Mouse (Mus musculus) granulocyte monocyte progenitor cell, adult 5-6 weeks (primary cell): Measurements from ENCODE around the gene Slc7a11. TPM values are rescaled to one million over a fixed set of nuclear protein-coding genes. Genes with fewer than 3 reads are reported as not detected.
A peak's percentile ranks its signal among the peaks of the same experiment; 100 is the strongest.

Experiments used
- ATAC-seq: replicated peaks from 2 replicates; pipeline ENCODE4 v1.8.0; 2016; ENCODE audit warnings: mild to moderate bottlenecking, moderate TSS enrichment, inconsistent platforms; ENCODE audit not compliant: poor library complexity, severe bottlenecking
- total RNA-seq, 2 experiments: library from RNA; stranded (forward) in 1 of 2; stranded (reverse) in 1 of 2; fragments of 200-712, 200-1000 nt in 1 of 2; fragments of >200 nt in 1 of 2; fragmentation: Nextera tagmentation in 1 of 2; gene quantifications; 2 replicates each; pipeline ENCODE4 v1.2.3; 2014 to 2017

The Slc7a11 gene
- total RNA-seq, 2 experiments from 2014 or later: 1.5 TPM; not detected in 1

DNA sequence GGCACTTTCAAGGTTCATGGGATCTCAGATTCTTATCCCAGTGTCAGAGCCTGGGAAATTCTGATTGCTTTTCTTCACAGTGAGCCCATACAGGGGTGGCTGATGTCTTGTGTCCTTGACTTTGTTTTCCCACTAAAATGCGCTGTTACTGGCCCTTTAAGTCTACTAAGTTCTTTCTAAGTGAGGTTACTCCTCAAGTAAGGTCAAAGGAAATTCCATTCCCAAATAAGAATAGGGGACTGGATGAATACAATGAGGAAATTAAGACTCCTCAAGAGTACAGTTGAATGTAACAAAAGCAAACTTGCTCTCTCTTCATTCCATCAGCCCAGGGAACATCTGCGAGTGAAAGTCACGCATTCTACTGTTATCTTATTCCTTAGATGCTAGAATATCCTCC is 24.3 kb downstream of the Slc7a11 start:
- ATAC-seq: no peak

DNA sequence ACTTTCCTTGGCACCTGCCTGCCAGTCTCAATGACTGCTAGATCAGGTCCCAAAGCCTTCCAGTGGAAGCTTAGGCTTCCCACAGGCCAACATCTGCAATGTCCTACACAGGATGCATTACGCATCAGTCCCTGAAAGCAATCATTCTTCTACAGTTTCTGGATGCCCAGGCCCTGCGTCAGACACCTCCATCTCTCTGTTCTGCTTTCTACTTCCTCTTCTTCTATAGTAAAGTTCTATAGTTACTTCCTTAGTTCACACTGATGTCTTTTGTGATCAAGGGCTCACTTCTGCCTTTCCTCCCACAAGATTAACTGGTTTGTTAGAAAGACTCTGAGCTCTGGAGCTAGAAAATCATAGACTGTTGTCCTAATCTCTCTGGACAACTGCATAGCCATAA is 36.6 kb downstream of the Slc7a11 start:
- ATAC-seq: peak; percentile 96

DNA sequence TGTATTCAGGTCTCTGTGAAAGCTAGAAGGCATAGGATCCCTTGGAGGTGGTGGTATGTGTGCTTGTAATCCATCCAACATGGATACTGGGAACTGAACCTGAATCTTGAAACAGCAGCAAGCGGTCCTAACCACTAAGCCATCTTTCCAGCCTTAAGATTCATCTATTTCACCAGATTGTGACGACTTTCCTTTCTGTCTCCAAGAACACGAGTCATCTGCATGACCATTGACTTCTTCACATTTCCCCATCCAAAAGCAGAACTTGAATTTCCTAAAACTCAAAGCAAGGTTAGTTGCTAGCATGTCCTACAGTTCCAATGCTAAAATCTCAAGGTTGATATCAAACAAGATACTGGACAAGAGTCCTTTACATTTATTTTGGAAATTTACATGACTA is 37.5 kb downstream of the Slc7a11 start:
- peak; percentile 80 for ATAC-seq

DNA sequence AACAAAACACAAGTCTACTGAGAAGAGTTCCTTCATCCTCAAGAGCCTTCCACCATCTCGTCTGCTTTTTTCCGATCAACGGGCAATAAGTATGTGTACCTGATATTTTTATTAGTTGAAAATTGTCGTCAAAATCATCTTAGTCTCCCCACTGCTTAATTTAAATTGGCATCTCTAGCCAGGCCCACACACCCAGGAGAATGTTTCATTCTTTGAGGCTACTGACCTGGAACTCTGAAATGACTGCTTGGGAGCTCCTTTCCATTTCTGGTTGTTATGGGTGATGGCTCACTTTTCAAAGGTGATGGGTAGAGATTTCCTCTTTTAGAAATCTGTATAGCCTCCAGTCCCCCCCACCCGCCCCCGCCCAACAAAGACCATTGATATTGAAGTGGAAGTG is 54.6 kb downstream of the Slc7a11 start:
- no peak for ATAC-seq

DNA sequence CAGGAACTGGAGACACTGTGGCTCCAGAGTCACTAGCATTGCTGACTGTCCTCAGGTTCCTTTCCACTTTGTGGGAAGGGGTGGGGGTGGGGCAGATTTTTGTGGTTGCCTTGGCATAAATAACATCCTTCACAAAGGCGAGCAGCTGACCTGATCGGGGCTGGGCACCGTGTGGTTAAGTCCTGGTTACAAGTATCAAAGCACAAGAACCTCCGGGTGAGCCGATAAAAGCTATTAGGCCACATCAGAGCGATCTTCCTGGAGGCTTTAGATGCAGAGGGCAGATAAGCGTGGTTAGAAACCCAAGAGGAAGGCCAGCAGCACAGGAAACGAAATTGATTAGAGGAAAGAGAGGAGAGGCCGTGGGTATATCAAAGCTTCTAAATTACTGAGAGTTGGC is 55.1 kb downstream of the Slc7a11 start:
- ATAC-seq: peak; percentile 85

DNA sequence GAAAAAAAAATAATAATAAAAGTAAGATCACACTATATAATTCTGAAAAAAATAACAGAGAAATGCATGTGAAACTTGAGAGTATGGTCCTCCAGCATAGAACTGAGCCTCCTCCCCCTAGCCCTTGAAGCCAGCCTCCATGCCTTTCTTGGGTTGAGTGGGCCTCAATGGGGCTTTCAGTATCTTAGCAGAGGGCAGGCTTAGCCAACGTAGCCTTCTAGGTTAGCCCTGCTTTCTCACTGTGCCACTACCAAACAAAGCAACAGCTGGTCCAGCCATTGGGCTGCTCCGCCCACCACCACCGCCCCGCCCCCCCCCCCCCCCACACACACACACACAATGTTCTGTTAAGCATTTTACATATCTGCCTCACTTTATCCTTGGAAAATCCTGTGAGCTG is 56.1 kb downstream of the Slc7a11 start:
- ATAC-seq: no peak

DNA sequence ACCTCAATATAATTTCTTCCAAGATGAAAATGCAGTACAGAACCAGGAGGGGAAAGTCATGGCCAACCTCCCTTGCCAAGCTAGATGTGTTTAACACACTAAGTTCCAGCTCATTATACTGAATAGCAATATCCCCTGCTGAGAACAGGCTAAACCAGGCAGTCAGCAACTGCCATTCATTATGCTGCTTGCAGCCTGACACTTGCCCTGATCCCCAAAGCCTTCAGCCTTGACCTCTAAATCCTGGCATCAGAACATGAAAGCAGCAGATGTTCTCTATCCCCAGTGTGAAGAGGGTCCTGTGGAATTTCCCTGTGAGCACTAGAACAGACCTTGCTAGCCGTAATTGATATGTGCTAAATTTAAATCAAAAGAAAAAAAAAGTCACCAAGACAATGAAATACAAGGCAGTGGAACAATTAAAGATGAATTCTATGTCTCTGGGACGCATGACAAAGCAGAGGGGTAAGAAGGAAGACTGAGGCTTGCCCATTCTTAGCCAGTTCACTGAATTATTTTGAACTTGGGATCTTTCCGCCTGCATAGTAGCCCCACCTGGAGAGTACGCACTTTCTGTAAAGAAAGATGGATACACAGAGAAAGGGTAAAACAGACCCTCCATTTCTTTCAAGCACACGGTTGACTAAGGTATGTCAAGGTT is 56.7 kb downstream of the Slc7a11 start:
- ATAC-seq: no peak

DNA sequence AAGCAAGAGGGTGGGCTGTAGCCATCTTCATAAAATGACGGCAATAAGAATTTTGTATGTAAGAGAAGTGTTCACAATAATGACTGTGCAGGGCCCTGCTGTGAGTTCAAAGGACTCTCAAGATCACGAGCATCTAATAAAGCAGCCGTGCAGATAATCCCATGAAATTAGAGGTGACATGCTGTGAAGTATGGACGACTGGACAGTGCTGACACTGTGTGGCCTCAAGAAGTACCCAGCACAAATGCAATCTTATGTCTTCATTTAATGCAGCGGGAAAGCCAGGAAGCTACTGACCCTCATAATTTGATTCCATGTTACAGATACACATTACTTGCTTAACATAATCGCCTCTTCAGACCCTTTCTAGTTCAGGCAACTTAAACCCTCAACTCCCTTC is 57.3 kb downstream of the Slc7a11 start:
- no peak for ATAC-seq

DNA sequence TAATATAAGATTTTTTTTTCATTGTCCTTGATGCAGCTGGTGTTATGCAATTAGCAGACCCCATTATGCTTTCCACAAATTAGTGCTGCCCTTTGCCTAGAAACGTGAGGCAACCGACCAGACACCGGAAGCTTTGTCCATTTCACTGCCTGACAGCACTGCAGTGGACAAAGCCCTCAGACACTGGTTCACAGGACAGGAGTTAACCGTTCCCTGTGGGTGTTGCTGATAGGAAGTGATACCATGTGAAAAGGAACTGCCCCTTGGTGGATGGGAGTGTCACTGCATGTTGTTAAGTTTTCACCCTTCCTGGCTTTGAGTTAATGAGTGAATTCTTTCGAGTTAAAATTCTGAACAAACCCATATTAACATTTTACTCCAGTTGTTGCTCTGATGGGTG is 60.7 kb downstream of the Slc7a11 start:
- ATAC-seq: peak; percentile 98

DNA sequence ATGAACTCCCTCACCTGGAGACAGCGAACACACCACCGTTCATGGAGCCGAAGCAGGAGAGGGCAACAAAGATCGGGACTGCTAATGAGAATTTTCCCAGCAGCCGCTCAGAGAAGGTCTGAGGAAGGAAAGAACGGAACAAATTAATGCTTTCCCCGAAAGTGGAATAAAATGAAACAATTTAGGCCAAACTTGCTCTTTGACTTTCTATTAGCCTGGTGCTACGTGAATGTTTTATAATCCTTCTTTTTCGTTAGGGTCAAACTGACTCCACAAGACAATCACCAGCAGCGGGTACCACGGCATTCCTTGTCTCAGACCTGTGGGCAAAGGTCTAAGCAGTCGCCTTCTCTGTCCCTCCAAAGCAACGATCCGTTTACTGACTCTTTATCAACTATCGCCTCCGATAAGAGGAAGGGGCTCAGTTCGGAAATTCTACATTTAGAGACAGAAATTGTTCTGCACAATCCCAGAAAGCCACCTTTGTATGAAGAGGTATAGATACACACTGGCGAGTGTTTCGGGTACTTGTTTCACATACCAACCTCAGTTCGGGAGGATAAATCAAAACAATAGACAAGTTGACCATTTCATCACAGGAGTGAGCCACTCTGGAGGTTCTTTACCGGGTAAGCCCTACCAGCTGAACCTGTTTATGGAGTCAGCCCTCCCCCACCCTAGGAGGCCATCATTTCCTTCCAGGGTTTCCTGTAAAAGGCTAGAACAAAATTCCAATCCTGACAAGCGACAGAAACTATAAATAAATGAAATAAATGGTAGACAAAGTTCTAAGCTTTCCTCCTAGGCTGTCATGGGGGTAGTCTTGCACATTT is 61.3 kb downstream of the Slc7a11 start:
- peak; percentile 43; the same call in 1 of the 2 replicates for ATAC-seq

DNA sequence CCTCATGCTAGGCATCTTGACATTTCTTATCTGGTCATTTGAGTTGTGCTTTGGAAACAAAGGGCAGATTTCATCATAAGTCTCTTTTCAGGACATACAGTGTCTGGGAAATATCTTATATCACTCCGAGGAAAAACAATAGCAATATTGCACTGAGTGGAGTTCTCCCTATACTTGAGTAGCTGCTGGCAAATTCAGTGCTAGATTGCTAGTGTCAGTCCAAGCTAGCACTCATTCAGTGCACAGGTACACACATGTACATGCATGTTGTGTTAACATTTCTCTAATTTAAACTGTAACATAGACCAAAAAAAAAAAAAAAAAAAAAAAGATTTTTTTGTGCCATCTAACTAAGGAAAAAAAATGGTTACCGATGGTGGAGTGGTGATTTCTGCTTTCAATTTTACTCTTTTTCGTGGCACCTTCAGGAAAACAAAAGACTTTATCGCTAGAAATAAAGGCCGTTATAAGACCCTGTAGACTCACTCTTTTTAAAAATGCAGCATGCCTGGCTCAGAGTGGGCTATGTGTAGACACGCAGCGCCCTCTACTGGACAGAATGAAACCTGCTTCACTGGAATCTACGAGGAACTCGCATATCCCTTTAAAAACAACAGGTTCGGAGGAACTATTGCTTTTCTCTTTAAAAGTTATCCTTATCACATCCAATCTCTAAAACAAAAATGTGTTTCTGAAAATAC is 62.1 kb downstream of the Slc7a11 start:
- peak; percentile 79 for ATAC-seq

DNA sequence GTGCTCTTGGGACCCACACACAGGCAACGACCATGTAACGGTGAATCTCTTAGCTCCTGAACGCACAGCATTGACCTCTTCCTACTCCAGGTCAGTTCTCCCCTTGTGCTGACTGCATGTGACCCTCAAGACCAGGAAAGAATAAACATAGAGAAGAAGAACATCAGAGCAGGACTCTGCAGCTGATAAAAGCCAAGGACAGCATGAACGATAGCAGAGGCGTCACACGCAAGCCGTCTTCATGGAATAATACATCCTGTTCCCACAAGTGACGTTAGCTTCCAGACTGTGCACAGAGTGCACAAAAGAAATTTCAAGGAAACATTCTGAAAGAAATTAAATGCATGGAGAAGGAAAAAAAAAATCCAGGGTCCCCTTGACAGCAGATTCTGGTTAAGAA is 63.5 kb downstream of the Slc7a11 start:
- no peak for ATAC-seq

DNA sequence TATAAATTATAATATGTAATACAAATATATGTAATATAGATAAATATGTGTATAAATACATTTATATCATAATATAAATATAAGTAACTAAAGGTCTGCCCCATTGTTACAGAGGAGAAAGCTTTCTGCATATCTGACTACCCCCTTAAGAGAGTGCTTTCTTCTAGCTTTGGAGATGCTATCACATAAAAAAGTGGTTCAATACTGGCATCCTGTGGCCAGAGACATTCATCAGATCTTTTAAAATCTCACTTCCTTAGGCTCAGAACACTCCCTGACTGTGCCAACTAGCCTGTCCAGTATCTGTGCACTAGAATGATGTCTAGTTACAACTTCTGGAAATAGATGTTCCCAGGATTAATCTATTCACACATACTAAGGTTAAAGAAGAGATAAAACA is 67.9 kb downstream of the Slc7a11 start:
- ATAC-seq: no peak

DNA sequence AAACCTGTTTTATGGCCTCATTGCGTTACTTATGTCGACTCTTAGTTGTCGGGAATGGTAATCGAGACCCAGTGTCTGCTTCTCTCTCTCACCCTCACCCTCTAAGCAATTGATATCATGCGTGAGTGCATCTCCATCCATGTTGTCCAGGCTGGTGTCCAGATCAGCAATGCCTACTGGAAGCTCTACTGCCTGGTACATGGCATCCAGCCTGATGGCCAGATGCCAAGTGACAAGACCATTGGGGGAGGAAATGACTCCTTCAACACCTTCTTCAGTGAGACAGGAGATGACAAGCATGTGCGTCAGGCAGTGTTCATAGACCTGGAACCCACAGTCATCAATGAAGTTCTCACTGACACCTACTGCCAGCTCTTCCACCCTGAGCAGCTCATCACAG is 73.6 kb downstream of the Slc7a11 start:
- no peak for ATAC-seq

DNA sequence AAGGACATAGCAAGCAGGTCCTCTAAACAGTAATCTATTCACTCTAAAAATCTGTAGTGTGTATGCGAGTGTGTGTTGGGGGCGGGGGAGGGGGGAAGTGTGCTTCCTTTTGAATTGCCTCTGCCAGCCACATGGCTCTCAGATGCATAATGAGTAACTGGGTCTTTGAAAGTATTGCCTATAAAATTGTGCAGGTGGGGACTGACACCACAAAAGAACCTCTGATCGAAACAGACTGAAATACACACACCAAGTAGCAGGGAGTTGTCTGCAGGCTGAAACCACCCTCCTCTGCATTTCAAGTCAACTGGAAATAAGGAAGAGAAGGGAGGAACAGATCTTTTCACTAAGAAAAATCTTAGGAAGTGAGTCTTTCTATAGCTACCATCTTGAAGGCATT is 76.2 kb downstream of the Slc7a11 start:
- no peak for ATAC-seq

DNA sequence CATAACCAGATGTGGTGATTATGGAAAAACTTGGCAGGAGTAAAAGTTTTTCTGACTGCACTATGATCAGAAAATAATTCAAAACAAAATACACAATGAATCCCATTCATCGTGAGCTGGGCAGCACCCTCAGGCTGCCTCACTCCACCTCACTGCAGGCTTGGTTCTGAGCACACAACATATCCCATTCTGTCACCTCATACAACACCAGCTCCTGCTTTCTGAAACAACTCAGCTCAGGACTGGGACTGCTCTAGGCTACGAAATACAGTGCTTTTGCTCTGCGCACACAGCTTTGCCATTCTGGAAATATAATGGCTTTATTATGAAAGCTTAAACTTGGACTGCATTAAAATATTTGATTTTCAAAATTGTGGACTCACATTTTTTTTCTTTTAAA is 79.8 kb downstream of the Slc7a11 start:
- ATAC-seq: no peak

DNA sequence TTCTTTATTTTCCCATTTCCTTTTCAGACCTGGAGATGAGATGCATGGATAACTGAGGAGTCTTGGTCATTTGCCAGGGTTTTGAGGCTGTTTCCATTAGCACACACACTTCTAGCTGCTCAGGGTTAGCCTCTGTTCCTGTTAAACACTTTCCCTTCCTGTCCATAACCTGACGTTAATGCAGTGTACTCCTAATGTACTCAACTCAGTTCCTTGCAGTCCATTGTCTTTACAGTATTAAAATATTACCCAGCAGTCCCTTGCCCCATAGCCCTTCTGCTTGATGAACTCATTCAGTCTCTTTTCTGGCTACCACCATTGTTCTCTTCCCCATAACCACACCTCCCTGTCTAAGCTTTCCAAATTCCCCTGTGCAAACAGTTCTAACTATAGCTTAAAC is 96.3 kb downstream of the Slc7a11 start:
- ATAC-seq: no peak

DNA sequence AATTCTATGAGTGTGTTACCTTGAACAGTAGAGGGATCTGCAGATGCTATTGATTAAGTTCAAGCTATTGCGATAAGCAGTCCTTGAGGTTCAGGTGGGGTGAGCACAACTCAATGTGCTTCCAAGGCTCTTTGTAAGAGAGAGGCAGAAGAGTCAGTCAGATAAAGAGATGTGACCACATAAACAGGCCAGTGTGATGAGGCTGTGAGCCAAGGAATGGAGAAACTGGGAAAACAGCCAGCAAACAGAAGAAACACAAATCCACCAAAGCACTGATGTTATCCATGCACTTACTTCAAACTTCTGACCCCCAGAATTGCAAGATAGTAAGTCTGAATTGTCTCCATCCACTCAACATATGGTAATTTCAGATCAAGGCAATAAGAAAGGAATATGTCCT is 99.0 kb downstream of the Slc7a11 start:
- no peak for ATAC-seq

DNA sequence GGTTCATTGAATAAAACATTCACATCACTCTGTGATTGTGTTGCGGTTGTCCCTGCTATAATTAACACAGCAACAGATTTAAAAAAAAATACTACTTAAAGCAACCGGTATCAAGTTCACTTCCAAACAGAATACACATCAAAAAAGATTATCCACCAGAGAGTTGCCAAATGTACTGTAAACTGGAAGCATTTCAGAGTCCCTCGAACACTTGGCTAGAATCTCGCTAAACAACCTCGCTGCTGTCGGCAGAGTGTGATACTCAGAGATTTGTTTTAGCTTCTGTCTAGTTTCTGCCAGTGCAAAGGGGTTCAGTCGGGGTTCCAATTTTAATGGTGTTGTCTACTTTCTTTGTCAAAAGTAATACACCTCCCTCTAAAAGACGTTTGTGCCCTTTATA is 118.9 kb downstream of the Slc7a11 start:
- no peak for ATAC-seq

DNA sequence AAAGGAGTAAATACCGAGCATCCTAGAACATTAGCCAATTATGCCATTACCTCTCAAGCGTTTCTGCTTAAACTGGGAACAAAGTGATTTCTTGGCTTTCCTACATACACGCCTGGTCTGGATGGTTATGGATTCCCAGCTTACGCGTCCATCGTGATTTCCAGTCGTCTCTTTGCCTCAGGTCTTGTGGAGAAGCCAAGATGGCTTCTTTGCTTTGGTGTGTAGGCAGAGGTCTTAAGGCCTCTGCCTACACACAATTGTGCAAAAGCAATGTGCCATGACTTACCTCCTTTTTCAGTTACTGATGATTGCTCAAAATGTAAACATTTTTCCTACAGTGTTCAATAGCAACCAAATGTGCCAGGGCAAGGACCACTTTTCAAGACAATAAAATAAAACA is 119.5 kb downstream of the Slc7a11 start:
- ATAC-seq: no peak

DNA sequence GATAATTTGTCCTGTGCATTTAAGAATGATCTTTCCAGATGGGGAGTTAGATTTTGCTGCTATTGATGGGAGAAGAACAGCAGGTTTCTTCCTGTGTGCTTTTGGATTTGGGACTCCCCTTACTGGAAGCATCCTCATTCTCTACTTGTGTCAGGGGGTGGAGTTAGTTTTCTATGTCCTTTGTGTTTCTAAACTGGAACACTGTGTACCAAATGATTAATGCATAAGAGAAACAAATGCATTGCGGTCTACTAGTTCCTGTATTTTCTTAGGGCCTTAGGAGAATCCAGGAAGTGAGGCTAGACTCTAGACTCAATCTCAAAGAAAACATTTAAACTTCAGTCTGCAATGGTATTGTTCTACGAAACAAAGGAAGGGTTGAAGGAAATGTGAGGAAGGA is 122.6 kb downstream of the Slc7a11 start:
- no peak; the same call in 1 of the 2 replicates for ATAC-seq
